Mouse (Mus musculus) liver, adult 2 months (tissue): ENCODE results near the gene Cryzl1. TPM values are rescaled to one million over a fixed set of nuclear protein-coding genes. Genes with fewer than 3 reads are reported as not detected.

Experiments
- DNase-seq: peaks from one replicate; pipeline ENCODE4 v3.0.0-alpha.2; 2011; ENCODE audit warnings: low read depth, low spot score; ENCODE audit errors: extremely low read depth
- H3K27ac ChIP-seq: fragments of 200-500 bp; replicated peaks from 2 replicates; pipeline ENCODE4 v1.5.1; 2012; ENCODE audit warnings: low read depth, mild to moderate bottlenecking, control low read depth, inconsistent platforms, low read length; ENCODE audit not compliant: insufficient read depth
- H3K27me3 ChIP-seq: fragments of 200-500 bp; 2 replicates; pipeline ENCODE4 v1.6.1; 2012; ENCODE audit warnings: mild to moderate bottlenecking, moderate library complexity, low read length, inconsistent platforms; ENCODE audit not compliant: control insufficient read depth, insufficient read depth
- H3K36me3 ChIP-seq: fragments of 200-500 bp; 2 replicates; pipeline ENCODE4 v1.6.1; 2012; ENCODE audit warnings: low read length, inconsistent platforms; ENCODE audit not compliant: control insufficient read depth, insufficient read depth
- H3K4me1 ChIP-seq: fragments of 200-500 bp; 2 replicates; pipeline ENCODE4 v1.6.1; 2011; ENCODE audit warnings: low read length; ENCODE audit not compliant: control insufficient read depth, insufficient read depth
- H3K4me3 ChIP-seq: fragments of 200-500 bp; 2 replicates; pipeline ENCODE4 v1.5.1; 2011; ENCODE audit warnings: low read depth, mild to moderate bottlenecking, control low read depth, low read length, moderate library complexity; ENCODE audit not compliant: insufficient read depth
- H3K79me2 ChIP-seq: fragments of 200-500 bp; 2 replicates; pipeline ENCODE4 v1.6.1; 2012; ENCODE audit warnings: inconsistent platforms, mild to moderate bottlenecking, low read length, moderate library complexity; ENCODE audit not compliant: control insufficient read depth, insufficient read depth
- H3K9ac ChIP-seq: fragments of 200-500 bp; 2 replicates; pipeline ENCODE4 v1.6.1; 2012; ENCODE audit warnings: low read depth, mild to moderate bottlenecking, control low read depth, inconsistent platforms, low read length
- CTCF ChIP-seq: fragments of 200-500 bp; IDR thresholded peaks from 2 replicates; pipeline ENCODE4 v1.5.1; 2011; ENCODE audit warnings: low read depth, low read length, control low read depth
- POLR2A ChIP-seq: fragments of 200-500 bp; IDR thresholded peaks from 2 replicates; pipeline ENCODE4 v1.6.1; 2011; ENCODE audit warnings: low read length, control low read depth; ENCODE audit not compliant: insufficient read depth; ENCODE audit errors: extremely low read depth
- WGBS: fragments of 180-500 bp; shearing (Covaris S2); methylation state at CpG from one replicate; pipeline ENCODE4 v1.1.7; 2018; 5-methylcytosine and 5-hydroxymethylcytosine counted together
- polyA plus RNA-seq: library from polyadenylated mRNA; depleted of rRNA; stranded (reverse); fragments of >200 nt; gene quantifications from 2 replicates; pipeline ENCODE4 v1.2.3, GENCODE M21; 2012
- total RNA-seq: library from RNA; depleted of rRNA; stranded (reverse); fragments of >200 nt; gene quantifications from 2 replicates; pipeline ENCODE4 v1.2.3, GENCODE M21; 2014

Cryzl1 gene
- total and polyA plus RNA-seq, 2 experiments: 9.6 to 23.1 TPM

- Histone ChIP-seq H3K4me1 (no peaks in the 10 kb centered on the region), H3K9ac (no peak overlapping the region), H3K27me3 (no peaks in the 10 kb centered on the region), H3K79me2 (no peaks in the 10 kb centered on the region), H3K4me3 (no peak overlapping the region), H3K36me3 (peaks cover 15% of the 10 kb centered on the region), H3K27ac (no peak overlapping the region)
- TF ChIP-seq CTCF: no peak
- no peak for DNase-seq
- WGBS: 88% methylated on average over 3 of the region's 3 CpGs
Measured at GRCm38 (mm10) chr16:91702771-91703188, 26.0 kb downstream of the Cryzl1 start.

- H3K4me1 ChIP-seq: no peaks in the 10 kb centered on the region
- H3K27ac ChIP-seq: no peak overlapping the region
- H3K27me3 ChIP-seq: no peaks in the 10 kb centered on the region
- H3K4me3 ChIP-seq: no peak overlapping the region
- H3K79me2 ChIP-seq: no peaks in the 10 kb centered on the region
- H3K36me3 ChIP-seq: peaks cover 11% of the 10 kb centered on the region; the same call in 1 of the 2 replicates
- 92% methylated on average over 13 of the region's 13 CpGs for WGBS
- TF ChIP-seq POLR2A (no peak), CTCF (no peak)
- no peak overlapping the region for H3K9ac ChIP-seq
- no peak for DNase-seq
Measured at GRCm38 (mm10) chr16:91701908-91702307, 26.9 kb downstream of the Cryzl1 start.

- Histone ChIP-seq H3K4me3 (no peak overlapping the region), H3K36me3 (peaks cover 12% of the 10 kb centered on the region)
Measured at GRCm38 (mm10) chr16:91698995-91699394, 29.8 kb downstream of the Cryzl1 start.

GRCm38 (mm10) chr16:91695108-91695755, 33.5 kb downstream of the Cryzl1 start:
- H3K27me3 ChIP-seq: no peaks in the 10 kb centered on the region
- peaks cover 13% of the 10 kb centered on the region for H3K36me3 ChIP-seq
- H3K27ac ChIP-seq: no peak overlapping the region
- no peak overlapping the region for H3K9ac ChIP-seq
- H3K4me1 ChIP-seq: peaks cover 1% of the 10 kb centered on the region; the same call in 1 of the 2 replicates
- DNase-seq: no peak
- H3K79me2 ChIP-seq: no peaks in the 10 kb centered on the region
- 55% methylated on average over 8 of the region's 8 CpGs for WGBS
- no peak overlapping the region for H3K4me3 ChIP-seq
- TF ChIP-seq POLR2A (no peak), CTCF (no peak)

More at GRCm38 (mm10) chr16:91698995-91699394, 29.8 kb downstream of the Cryzl1 start:
- DNase-seq: no peak
- WGBS: 100% methylated on average over 1 of the region's 1 CpGs
- Histone ChIP-seq H3K9ac (no peak overlapping the region), H3K79me2 (no peaks in the 10 kb centered on the region), H3K4me1 (peaks cover 1% of the 10 kb centered on the region; the same call in 1 of the 2 replicates), H3K27me3 (no peaks in the 10 kb centered on the region), H3K27ac (no peak overlapping the region)
- TF ChIP-seq POLR2A (no peak), CTCF (no peak)

GRCm38 (mm10) chr16:91694455-91695084, 34.2 kb downstream of the Cryzl1 start:
- no peak overlapping the region for H3K9ac ChIP-seq
- DNase-seq: peak; percentile 39
- 39% methylated on average over 14 of the region's 14 CpGs for WGBS
- H3K36me3 ChIP-seq: peaks cover 12% of the 10 kb centered on the region
- TF ChIP-seq POLR2A (no peak), CTCF (peak; percentile 93)
- no peaks in the 10 kb centered on the region for H3K27me3 ChIP-seq
- H3K4me1 ChIP-seq: peaks cover 3% of the 10 kb centered on the region; the same call in 1 of the 2 replicates
- H3K79me2 ChIP-seq: no peaks in the 10 kb centered on the region
- no peak overlapping the region for H3K27ac ChIP-seq
- no peak overlapping the region for H3K4me3 ChIP-seq

GRCm38 (mm10) chr16:91689791-91690190, 39.0 kb downstream of the Cryzl1 start:
- Histone ChIP-seq H3K4me3 (no peak overlapping the region), H3K27ac (no peak overlapping the region), H3K27me3 (no peaks in the 10 kb centered on the region), H3K9ac (no peak overlapping the region), H3K79me2 (peaks cover 3% of the 10 kb centered on the region; the same call in 1 of the 2 replicates), H3K36me3 (peaks cover 4% of the 10 kb centered on the region), H3K4me1 (peaks cover 5% of the 10 kb centered on the region; the same call in 1 of the 2 replicates)
- TF ChIP-seq POLR2A (no peak), CTCF (no peak)
- no peak for DNase-seq
- WGBS: 75% methylated on average over 7 of the region's 7 CpGs
